Mouse (Mus musculus) 3134 (cell line): Measurements from ENCODE around the gene Pld5.
"Not testable (repeated sequence)": the region's sequence is repeated elsewhere in the genome, so short reads cannot be mapped to it uniquely, and the experiment has no call there.

ENCODE experiments used
- DNase-seq: peaks from one replicate; pipeline ENCODE4 v3.0.0-alpha.2; 2011; ENCODE audit warnings: low spot score; ENCODE audit not compliant: insufficient read length; ENCODE audit errors: extremely low read depth

Gene Pld5

DNA sequence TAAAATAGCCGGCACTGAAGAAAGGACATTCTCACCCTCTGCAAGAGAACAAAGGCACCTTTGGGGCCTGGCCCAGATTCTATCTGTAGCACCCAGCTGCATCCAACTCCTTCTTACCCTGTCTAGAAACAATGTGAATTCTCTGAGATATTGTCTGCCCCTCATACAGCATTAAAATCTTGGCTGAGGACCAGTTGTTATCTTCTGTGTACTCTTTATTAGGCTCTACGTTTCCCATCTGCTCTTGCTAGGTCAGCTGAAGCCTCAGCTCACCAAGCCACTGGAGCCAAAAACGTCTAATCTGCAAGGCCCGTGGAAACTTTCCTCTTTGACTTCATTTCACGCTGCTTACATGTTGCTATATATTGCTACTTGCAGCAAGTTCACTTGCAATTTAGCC, 228.1 kb downstream of the Pld5 start:
- DNase-seq = no peak

GRCm38 (mm10) chr1:176046375-176046774, 228.7 kb downstream of the Pld5 start:
- no peak for DNase-seq

GRCm38 (mm10) chr1:176043056-176043455, 232.1 kb downstream of the Pld5 start:
- DNase-seq = no peak

GRCm38 (mm10) chr1:176039923-176040322, 235.2 kb downstream of the Pld5 start:
- no peak for DNase-seq

- DNase-seq = no peak
Measured at GRCm38 (mm10) chr1:176036028-176036427, 239.1 kb downstream of the Pld5 start.

- no peak for DNase-seq
Measured at GRCm38 (mm10) chr1:176034699-176035098, 240.4 kb downstream of the Pld5 start.

GRCm38 (mm10) chr1:176033698-176034097, 241.4 kb downstream of the Pld5 start:
- no peak for DNase-seq

DNA sequence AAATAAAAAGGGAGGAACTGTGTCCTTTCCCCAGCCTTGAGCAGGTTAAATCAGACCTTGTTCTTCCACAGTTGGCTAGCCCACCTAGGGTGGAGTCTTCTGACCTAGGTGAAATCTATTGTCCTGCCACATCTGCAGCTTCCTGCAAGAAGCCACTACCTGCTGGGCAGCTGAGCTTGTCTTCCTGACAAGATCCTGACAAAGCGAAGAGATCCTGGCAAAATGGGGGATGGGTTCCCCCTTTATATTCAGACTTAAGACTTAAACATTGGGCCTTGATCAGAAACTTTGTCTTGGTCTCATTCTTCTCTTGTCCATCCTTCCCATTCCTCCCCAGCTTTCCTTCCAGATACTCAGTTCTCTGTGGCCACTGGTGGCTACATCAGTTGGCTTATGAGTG, 246.0 kb downstream of the Pld5 start:
- DNase-seq = no peak

DNA sequence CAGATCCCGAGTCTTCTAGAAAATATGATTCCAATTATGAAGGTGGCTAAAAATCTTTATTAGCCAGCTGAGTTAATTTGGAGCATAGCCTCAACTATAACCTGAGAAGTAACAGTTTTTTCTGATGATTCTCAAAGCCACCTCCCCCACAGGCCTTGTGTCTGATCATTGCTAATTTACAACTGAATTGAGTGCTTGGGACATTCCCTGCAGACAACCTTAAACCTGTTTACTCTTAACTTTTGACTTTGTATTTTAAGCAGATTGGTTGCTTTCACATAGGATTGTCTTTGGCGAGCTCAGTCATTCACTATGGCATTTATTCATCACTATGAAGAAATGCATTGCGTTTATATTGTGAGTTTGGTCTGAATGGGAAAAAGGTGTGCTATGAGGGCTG, 246.7 kb downstream of the Pld5 start:
- DNase-seq = no peak

DNA sequence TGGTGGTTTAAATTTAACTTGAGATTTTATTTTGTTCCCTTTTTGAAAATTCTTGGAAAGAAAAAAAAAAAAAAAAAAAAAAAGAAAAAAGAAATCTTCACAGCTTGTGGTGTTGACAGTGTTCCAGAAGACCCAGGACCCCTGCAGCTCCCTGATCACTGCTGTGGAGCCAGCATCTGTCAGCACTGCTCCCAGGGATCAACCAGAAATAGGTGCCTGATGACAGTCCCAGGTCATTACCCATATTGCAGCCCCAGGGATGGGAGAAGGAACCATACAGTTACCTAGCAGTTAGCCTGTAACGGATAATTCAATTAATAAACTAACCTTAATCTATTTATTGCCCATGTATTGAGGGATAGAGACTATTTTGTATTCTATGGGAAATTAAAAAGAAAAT, 250.6 kb downstream of the Pld5 start:
- no peak for DNase-seq

- DNase-seq = no peak
Measured at GRCm38 (mm10) chr1:176018523-176018922, 256.6 kb downstream of the Pld5 start.

GRCm38 (mm10) chr1:176016076-176016475, 259.0 kb downstream of the Pld5 start:
- DNase-seq = no peak

DNA sequence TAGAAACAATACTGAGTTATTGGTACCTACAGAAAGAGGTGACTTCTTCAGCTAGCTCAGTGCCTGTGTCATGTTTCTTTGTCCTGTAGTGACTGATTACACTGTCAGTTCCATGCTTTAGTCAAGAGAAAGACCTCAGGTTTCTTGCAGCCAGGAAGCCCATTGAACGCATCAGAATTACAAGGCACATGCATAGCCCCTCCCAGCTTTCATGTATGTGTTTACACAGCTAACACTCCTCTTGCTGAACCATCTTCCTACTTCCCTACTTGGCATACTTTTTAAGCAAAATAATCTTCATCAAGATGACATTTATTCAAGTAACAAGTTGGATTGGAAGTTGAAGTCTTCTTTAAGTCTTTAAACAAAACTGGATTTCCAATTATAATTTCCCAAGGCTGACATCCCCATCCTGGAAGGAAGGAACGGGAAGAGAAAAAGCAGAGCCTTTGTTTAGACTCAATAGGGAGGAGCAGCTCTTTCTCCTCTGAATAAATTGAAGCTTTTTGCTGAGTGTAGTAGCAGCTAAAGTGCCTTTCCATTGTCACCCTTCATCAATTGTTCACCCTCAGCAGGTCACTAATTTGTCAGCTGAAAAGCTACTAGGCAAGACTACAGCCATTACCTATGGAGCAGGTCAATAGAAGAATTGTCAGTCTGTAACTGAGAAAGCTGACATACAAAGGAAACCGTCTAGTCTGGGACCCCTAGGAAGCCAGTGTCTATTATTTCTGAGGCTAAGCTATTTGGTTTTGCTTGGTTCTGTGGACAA, 261.4 kb downstream of the Pld5 start:
- DNase-seq = no peak

DNA sequence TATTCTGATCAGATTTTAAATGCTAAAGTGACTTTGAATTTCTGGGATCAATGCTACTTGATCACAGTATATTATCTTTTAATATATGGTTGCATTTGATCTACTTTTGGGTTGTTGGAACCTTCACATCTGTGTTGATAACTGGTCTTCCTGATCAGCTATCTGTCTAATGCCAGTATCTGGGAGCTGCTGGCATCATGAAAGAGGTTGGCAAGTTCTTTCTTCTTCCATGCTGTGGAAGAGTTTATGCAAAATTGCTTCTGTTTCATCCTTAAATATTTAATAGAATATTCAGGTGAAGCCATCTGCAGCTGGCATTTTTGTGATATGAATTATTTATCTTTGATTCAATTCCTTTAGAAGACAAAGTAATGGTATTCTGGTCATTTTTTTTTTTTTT, 263.6 kb downstream of the Pld5 start:
- no peak for DNase-seq

DNA sequence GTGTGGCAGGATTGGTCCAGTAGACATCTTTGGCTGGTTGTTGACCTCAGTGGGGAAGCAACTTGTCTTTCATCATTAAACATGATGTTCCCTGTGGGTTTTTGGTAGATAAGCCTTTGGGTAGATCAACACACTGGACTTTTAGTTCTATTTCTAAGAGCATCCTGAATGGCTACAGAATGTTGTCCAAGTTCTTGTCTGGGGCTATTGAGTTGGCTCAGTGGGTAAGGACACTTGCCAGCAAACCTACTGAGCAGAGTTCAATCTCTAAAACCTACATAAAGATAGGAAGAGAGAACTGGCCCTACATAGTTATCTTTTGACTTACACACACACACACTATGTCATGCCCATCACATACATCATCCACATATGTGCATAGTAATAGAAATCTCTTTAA, 264.0 kb downstream of the Pld5 start:
- no peak for DNase-seq

DNA sequence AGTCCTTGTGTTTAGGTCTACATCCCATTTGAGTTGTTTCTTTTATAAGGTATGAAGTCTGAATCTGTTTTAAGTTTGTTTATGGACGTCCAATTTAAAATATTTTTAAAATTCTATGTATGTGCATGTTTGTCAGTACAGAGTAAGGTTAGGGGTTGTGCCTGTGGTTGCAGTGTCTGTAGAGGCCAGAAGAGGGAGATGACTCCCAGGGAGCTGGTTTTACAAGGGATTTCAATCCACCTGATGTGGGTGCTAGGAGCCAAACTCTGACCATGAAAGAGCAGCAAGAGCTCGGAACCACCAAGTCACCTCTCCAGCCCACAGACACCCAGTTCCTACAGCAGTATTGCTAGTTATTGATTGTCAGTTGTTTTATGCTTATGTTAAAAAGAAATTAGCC, 266.7 kb downstream of the Pld5 start:
- DNase-seq = no peak

DNA sequence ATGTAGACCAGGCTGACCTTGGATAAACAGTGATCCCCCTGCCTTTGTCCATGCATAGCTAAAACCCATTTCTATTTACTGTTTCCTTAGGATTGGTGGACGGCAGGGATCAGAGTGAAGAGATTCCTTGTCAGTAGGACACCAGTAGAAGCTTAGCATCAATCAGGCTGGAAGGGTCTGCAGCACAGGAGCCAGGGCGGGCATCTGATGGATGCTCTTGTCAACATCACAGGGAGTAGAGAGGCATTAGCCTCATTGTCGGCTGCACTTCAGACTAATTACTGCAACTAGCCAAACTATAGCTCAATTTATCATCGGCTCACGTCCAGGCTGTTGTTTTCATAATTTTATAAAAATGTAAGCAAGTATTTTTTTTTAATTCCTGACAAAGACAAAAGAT, 274.5 kb downstream of the Pld5 start:
- no peak for DNase-seq

- DNase-seq = no peak
Measured at GRCm38 (mm10) chr1:175997076-175997651, 277.9 kb downstream of the Pld5 start.

DNA sequence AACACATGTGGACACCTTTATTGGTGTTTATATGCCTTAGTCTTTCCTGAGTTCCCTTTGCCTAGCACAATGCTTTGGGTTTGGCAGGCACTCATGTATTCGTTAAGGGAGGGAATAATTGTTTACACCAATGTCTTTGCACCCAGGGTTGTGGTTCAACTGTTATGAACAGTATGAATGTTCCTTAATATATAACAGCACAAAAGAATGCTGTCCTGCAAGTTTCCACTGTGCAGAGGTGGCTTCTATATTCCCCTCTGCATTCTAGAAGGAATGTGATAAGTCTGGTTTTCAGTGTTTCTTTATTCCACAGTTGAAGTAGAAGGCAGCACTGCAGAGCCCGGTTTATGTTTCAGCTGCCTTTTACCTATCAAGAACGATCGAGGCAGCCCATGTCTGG, 286.2 kb downstream of the Pld5 start:
- no peak for DNase-seq

DNA sequence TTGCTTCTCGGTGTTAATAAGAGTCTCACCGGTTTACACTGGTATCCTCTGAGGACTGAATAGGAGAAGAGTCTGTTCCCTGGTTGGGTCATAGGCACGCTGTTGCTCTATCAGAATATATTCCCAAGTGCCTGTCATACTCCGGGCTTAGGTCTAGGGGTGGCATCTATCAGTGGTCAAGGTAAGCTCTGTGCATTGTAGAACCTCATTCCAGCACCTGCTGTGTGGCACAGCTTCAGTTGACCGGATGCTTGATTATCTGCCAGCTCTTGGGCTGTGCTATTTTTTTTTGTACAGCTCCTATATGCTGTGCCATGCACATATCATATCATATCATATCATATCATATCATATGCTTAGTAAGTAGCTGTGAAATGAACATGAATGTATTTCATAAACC, 286.7 kb downstream of the Pld5 start:
- DNase-seq = no peak

- not testable (repeated sequence) for DNase-seq
Measured at GRCm38 (mm10) chr1:175979014-175979413, 296.1 kb downstream of the Pld5 start, which contains the start of gene Rbm8a2. TSS of gene Rbm8a2 (minus strand) at chr1:175979114.

DNA sequence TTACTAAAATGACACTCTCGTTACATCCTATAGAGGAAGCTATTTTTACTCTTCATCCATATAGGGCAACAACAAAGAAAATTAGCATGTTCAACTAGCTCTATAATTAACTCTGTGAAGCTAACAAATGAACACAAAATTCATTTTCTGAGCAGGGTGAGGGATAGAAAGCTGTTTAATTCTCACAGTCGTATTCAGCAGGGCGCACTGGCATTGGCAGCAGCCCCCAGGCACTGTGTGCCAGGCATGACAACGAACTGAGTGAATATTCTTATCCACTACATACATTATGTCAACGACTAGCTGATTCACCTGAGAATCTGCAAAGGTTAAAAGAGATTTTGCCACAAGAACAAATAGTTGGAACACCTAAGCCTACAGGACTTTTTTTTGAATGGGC, 304.4 kb downstream of the Pld5 start:
- DNase-seq = no peak
